Mouse (Mus musculus) c-Kit-positive CD71-positive TER-119-negative erythroid progenitor cells, embryonic 14.5 days (primary cell): ENCODE data around the gene Ttc30a2.

Experiments
- DNase-seq: peaks from one replicate; pipeline ENCODE4 v3.0.0-alpha.2; 2013; ENCODE audit warnings: low read depth

Ttc30a2 gene

GRCm38 (mm10) chr2:75928011-75928410, 50.0 kb downstream of the Ttc30a2 start:
- DNase-seq, result no peak

DNA sequence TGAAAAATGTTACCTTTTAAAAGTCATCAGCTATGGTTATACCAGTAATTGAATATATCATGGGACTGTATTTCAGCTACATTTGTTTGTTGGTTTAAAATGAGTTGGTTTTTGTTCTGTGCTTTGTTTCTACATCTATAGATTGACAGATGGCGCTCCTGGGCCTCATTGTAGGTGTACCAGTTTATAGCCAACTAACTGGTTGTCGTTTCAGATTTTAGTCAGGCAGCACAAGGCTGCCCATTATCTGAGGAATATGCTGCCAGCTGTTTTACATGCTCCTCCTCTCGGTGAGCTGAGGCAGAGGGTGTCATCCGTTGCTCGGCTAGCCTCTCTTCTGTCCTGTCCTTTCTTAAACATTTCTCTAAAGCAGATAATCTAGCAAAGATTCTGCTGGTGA, 51.9 kb downstream of the Ttc30a2 start:
- no peak for DNase-seq
